In the genomic region with DNA sequence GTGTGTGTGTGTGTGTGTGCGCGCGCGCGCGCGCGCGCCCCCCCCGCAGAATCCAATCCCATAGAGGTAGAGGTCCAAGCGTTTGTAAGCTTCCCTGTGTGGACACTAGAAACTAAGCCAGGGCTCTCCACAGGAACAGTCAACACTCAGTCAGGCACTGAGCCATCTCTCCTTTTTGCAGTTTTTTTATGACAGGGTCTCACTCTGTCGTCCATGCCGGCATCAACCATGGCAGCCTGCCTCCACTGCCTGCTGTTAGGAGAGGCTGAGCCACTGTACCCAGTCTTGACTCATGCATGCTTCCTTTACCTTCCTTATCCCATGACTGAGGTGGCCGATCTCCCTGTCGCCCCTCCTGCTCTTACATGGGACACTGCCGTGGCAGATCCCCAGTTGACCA, we compare ENCODE assay signal across 16 mouse cellular contexts.
"Had no signal": no experiment of that assay in that cellular context is flagged by ENCODE, and none has a peak within 500 bp of the region (broad histone marks: within the 10 kb centered on the region; RNA-seq: fewer than 3 reads in every experiment).

No protein-coding gene starts in this region.

- DNase-seq: heart, postnatal 10 days; heart, postnatal 14 days; heart, postnatal 36 days; heart, postnatal 4 days; kidney, adult 11 months; kidney, adult 18-20 months; kidney, adult 2 months; kidney, adult 8-10 months; kidney, adult 9 months; kidney, postnatal 10 days; kidney, postnatal 14 days; kidney, postnatal 25 days; kidney, postnatal 36 days; kidney, postnatal 4 days; layer of hippocampus, adult 9-11 months; layer of hippocampus, postnatal 36 days had no signal
